Mouse (Mus musculus) midbrain, embryonic 15.5 days (tissue): ENCODE measurements around the gene Pbx1. TPM values are rescaled to one million over a fixed set of nuclear protein-coding genes. Genes with fewer than 3 reads are reported as not detected.
A peak's percentile ranks its signal among the peaks of the same experiment; 100 is the strongest.

Experiments used
- ATAC-seq: fragments of 200-750 bp; cut with Nextera tagmentation; replicated peaks from 2 replicates; pipeline ENCODE4 v1.8.0; 2017; ENCODE audit warnings: moderate TSS enrichment
- H3K27ac ChIP-seq: fragments of 300-500 bp; sonication (generic); 2 replicates; pipeline ENCODE4 v1.5.1; 2015; ENCODE audit warnings: mild to moderate bottlenecking, inconsistent platforms
- H3K27me3 ChIP-seq: fragments of 300-500 bp; sonication (generic); replicated peaks from 2 replicates; pipeline ENCODE4 v1.6.1; 2015; ENCODE audit warnings: inconsistent platforms
- H3K36me3 ChIP-seq: fragments of 300-500 bp; sonication (generic); replicated peaks from 2 replicates; pipeline ENCODE4 v1.6.1; 2015; ENCODE audit warnings: inconsistent platforms
- H3K4me1 ChIP-seq: fragments of 300-500 bp; sonication (generic); 2 replicates; pipeline ENCODE4 v1.6.1; 2015; ENCODE audit warnings: inconsistent platforms
- H3K4me2 ChIP-seq: fragments of 300-500 bp; sonication (generic); 2 replicates; pipeline ENCODE4 v1.6.1; 2015; ENCODE audit warnings: inconsistent platforms, mild to moderate bottlenecking, moderate library complexity
- H3K4me3 ChIP-seq: fragments of 300-500 bp; sonication (generic); 2 replicates; pipeline ENCODE4 v1.5.1; 2015; ENCODE audit warnings: mild to moderate bottlenecking, inconsistent platforms
- H3K9ac ChIP-seq: fragments of 300-500 bp; sonication (generic); 2 replicates; pipeline ENCODE4 v1.6.1; 2015; ENCODE audit warnings: mild to moderate bottlenecking, inconsistent platforms
- H3K9me3 ChIP-seq: fragments of 300-500 bp; sonication (generic); 2 replicates; pipeline ENCODE4 v1.6.1; 2016; ENCODE audit warnings: inconsistent platforms
- WGBS: fragments of 180-500 bp; shearing (Covaris S2); methylation state at CpG from one replicate; pipeline ENCODE4 v1.1.7; 2015; ENCODE audit warnings: mixed read lengths; 5-methylcytosine and 5-hydroxymethylcytosine counted together
- polyA plus RNA-seq: library from polyadenylated mRNA; unstranded; fragments of >200 nt; fragmentation: Nextera tagmentation; extraction: Ambion mirVana; gene quantifications from 2 replicates; pipeline ENCODE4 v1.2.1, GENCODE M21; 2015

Gene Pbx1
- polyA plus RNA-seq, 1 experiment from 2014 or later, result 83.0 TPM

GRCm38 (mm10) chr1:168098806-168099205, 333.3 kb downstream of the Pbx1 start:
- no peak for ATAC-seq
- H3K9me3 ChIP-seq, result no peaks in the 10 kb centered on the region
- WGBS, result 33% methylated on average over 2 of the region's 2 CpGs
- no peak overlapping the region for H3K4me2 ChIP-seq
- no peak overlapping the region for H3K9ac ChIP-seq
- no peak overlapping the region for H3K27ac ChIP-seq
- no peaks in the 10 kb centered on the region for H3K27me3 ChIP-seq
- H3K36me3 ChIP-seq, result no peaks in the 10 kb centered on the region
- no peak overlapping the region for H3K4me3 ChIP-seq
- 0 out of 2 replicates have a peak, but pooled peaks cover 5% of the 10 kb centered on the region for H3K4me1 ChIP-seq

GRCm38 (mm10) chr1:168094671-168095070, 337.4 kb downstream of the Pbx1 start:
- Histone ChIP-seq H3K27me3 (peaks cover 1% of the 10 kb centered on the region; the same call in 1 of the 2 replicates), H3K4me2 (no peak overlapping the region), H3K36me3 (no peaks in the 10 kb centered on the region), H3K4me3 (no peak overlapping the region), H3K27ac (no peak overlapping the region), H3K9ac (no peak overlapping the region), H3K4me1 (0 out of 2 replicates have a peak, but pooled peaks cover 10% of the 10 kb centered on the region), H3K9me3 (no peaks in the 10 kb centered on the region)
- ATAC-seq, result no peak; the same call in 1 of the 2 replicates
- WGBS, result 23% methylated on average over 4 of the region's 4 CpGs

- Histone ChIP-seq H3K27me3 (peaks cover 5% of the 10 kb centered on the region; the same call in 1 of the 2 replicates), H3K27ac (no peak overlapping the region), H3K4me3 (no peak overlapping the region), H3K4me2 (no peak overlapping the region), H3K9me3 (no peaks in the 10 kb centered on the region), H3K36me3 (no peaks in the 10 kb centered on the region), H3K9ac (no peak overlapping the region), H3K4me1 (peaks cover 19% of the 10 kb centered on the region)
- 78% methylated on average over 2 of the region's 2 CpGs for WGBS
- ATAC-seq, result peak; percentile 56; the same call in 1 of the 2 replicates
These were observed 339.0 kb downstream of the Pbx1 start for GRCm38 (mm10) chr1:168093044-168093443.

GRCm38 (mm10) chr1:168091627-168092026, 340.4 kb downstream of the Pbx1 start:
- WGBS, result 46% methylated on average over 4 of the region's 4 CpGs
- Histone ChIP-seq H3K4me1 (peaks cover 21% of the 10 kb centered on the region), H3K36me3 (no peaks in the 10 kb centered on the region), H3K9me3 (no peaks in the 10 kb centered on the region), H3K4me3 (no peak overlapping the region), H3K27me3 (peaks cover 5% of the 10 kb centered on the region; the same call in 1 of the 2 replicates), H3K4me2 (no peak overlapping the region), H3K9ac (no peak overlapping the region), H3K27ac (no peak overlapping the region)
- no peak for ATAC-seq

- 57% methylated on average over 7 of the region's 7 CpGs for WGBS
- peaks cover 16% of the 10 kb centered on the region for H3K4me1 ChIP-seq
- H3K4me2 ChIP-seq, result no peak overlapping the region
- no peak overlapping the region for H3K4me3 ChIP-seq
- no peak overlapping the region for H3K9ac ChIP-seq
- no peaks in the 10 kb centered on the region for H3K36me3 ChIP-seq
- no peak for ATAC-seq
- no peak overlapping the region for H3K27ac ChIP-seq
- H3K9me3 ChIP-seq, result no peaks in the 10 kb centered on the region
- peaks cover 5% of the 10 kb centered on the region; the same call in 1 of the 2 replicates for H3K27me3 ChIP-seq
These were observed 343.4 kb downstream of the Pbx1 start for GRCm38 (mm10) chr1:168088680-168089079.

- Histone ChIP-seq H3K27ac (no peak overlapping the region), H3K4me2 (no peak overlapping the region), H3K4me3 (no peak overlapping the region), H3K9ac (no peak overlapping the region), H3K27me3 (no peaks in the 10 kb centered on the region), H3K9me3 (no peaks in the 10 kb centered on the region), H3K4me1 (no peaks in the 10 kb centered on the region), H3K36me3 (no peaks in the 10 kb centered on the region)
- WGBS, result 92% methylated on average over 6 of the region's 6 CpGs
- ATAC-seq, result no peak
These were observed 352.7 kb downstream of the Pbx1 start for GRCm38 (mm10) chr1:168079394-168079767.

- H3K4me1 ChIP-seq, result no peaks in the 10 kb centered on the region
- no peak overlapping the region for H3K9ac ChIP-seq
- no peak overlapping the region for H3K4me3 ChIP-seq
- no peak overlapping the region for H3K27ac ChIP-seq
- no peak for ATAC-seq
- 71% methylated on average over 10 of the region's 10 CpGs for WGBS
- no peaks in the 10 kb centered on the region for H3K36me3 ChIP-seq
- no peaks in the 10 kb centered on the region for H3K27me3 ChIP-seq
- no peak overlapping the region for H3K4me2 ChIP-seq
- H3K9me3 ChIP-seq, result no peaks in the 10 kb centered on the region
These were observed 353.2 kb downstream of the Pbx1 start for GRCm38 (mm10) chr1:168078746-168079393.

- no peak overlapping the region for H3K4me2 ChIP-seq
- no peaks in the 10 kb centered on the region for H3K9me3 ChIP-seq
- H3K27ac ChIP-seq, result no peak overlapping the region
- 66% methylated on average over 5 of the region's 5 CpGs for WGBS
- H3K9ac ChIP-seq, result no peak overlapping the region
- H3K4me1 ChIP-seq, result no peaks in the 10 kb centered on the region
- H3K4me3 ChIP-seq, result no peak overlapping the region
- ATAC-seq, result no peak
- no peaks in the 10 kb centered on the region for H3K36me3 ChIP-seq
- no peaks in the 10 kb centered on the region for H3K27me3 ChIP-seq
These were observed 360.1 kb downstream of the Pbx1 start for GRCm38 (mm10) chr1:168071974-168072373.

- no peak overlapping the region for H3K4me2 ChIP-seq
- H3K9ac ChIP-seq, result no peak overlapping the region
- no peak for ATAC-seq
- WGBS, result 88% methylated on average over 6 of the region's 6 CpGs
- H3K36me3 ChIP-seq, result no peaks in the 10 kb centered on the region
- H3K9me3 ChIP-seq, result no peaks in the 10 kb centered on the region
- no peak overlapping the region for H3K27ac ChIP-seq
- H3K4me1 ChIP-seq, result 0 out of 2 replicates have a peak, but pooled peaks cover 4% of the 10 kb centered on the region
- no peak overlapping the region for H3K4me3 ChIP-seq
- H3K27me3 ChIP-seq, result no peaks in the 10 kb centered on the region
These were observed 361.7 kb downstream of the Pbx1 start for GRCm38 (mm10) chr1:168070273-168070910.

- Histone ChIP-seq H3K4me2 (no peak overlapping the region), H3K4me3 (no peak overlapping the region), H3K9me3 (no peaks in the 10 kb centered on the region), H3K27ac (no peak overlapping the region), H3K9ac (no peak overlapping the region), H3K4me1 (0 out of 2 replicates have a peak, but pooled peaks cover 4% of the 10 kb centered on the region), H3K36me3 (no peaks in the 10 kb centered on the region), H3K27me3 (no peaks in the 10 kb centered on the region)
- ATAC-seq, result no peak
- 83% methylated on average over 5 of the region's 5 CpGs for WGBS
These were observed 362.3 kb downstream of the Pbx1 start for GRCm38 (mm10) chr1:168069740-168070139.
